Mouse (Mus musculus): ENCODE measurements around the gene Gm20388.

- TF ChIP-seq CTCF (IDR thresholded peaks at IDR 0.05; ENCODE audit: low read depth), result no peak
- no peak for TF ChIP-seq EP300 (IDR thresholded peaks at IDR 0.05; ENCODE audit: low read depth)
Observed at GRCm38 (mm10) chr8:122511552-122511951, 2600.9 kb downstream of the Gm20388 start.
